Mouse (Mus musculus): ENCODE results near the gene Uchl4.
"Not testable (repeated sequence)": the region's sequence is repeated elsewhere in the genome, so short reads cannot be mapped to it uniquely, and the experiment has no call there.

The Uchl4 gene

DNA sequence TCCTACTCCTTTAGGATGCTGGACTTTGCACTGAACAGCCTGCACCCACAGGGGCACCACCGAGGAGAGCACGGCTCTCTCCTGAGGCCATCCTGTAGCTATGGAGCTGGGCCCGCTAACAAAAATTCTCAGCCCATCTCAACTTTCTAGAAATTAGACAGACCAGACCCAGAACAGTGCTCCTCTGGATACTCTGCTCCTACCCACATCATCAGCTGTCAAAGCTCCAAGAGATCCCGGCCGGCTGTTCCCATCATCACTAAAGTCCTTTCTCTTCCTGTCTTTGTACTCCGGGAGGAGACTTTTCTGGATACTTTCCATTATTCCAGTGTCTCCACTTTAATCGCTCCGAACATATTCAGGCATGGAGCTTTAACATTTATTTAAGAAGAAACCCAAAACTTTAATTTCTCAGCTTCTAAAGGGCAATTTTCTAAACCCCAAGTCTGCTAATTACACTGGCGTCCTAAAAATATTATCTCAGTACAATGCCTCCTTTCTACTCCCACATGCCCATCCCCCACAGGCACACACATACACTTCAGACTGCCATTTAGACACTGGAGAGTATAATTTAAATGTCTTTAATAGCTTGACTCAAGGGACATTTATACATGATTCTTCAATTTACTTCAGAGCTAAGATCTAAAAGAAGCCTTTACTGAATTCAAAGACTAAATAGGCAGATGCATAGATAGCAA, 2.6 kb upstream of the Uchl4 start:
- DNase-seq = no peak

DNA sequence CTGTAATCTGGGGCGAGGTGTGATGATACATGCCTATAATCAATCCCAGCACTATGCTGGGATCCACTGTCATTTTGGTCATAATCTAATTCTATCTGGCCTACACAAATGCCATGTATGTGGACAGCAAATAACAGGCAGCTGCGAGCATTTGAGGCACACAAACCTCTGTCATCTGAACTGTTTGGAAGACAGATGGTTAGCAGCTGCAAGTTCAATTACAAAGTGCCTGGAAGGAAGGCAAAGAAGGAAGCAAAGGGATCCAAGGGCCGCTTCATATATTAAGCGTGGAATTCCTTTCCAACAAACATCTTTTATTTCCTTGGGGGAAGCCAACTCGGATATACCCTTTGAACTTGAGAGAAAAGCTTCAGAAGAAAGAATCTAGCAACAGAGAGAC, 1.3 kb upstream of the Uchl4 start:
- DNase-seq = no peak

DNA sequence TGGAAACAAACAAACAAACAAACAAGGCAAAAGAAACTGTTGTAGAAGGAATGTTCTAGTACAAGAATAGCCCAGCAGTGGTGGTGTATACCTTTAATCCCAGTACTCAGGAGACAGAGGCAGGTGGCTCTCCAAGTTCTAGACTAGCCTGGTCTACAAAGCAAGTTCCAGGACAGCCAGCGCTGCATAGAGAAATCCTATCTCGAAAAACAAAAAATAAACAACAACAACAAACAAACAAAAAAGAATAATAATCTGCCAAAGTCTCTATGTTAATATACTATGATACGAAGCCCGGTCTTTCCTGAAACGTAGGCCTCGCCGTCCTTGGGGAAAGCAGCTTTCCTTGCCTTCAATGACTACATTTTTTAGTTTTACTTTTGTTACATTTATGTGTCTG, 1.1 kb downstream of the Uchl4 start:
- no peak for DNase-seq

DNA sequence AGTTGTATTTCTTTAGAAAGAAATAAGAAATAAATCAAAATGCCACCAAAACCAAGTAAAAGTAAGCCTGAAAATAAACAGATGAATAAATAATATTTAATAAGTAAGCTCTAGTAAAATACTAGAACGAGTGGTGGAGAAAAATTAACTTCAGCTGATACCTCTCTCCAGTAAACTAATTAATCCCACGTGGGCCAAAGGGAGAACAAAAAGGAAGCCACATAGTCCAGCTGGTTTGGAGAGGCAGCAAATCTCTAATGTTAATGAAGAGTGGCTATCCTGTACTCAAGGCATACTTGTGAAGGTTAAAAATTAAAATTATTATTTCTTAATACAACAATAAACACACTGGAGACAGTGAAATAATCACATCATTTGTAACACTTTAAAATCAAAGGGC, 5.1 kb downstream of the Uchl4 start:
- DNase-seq = no peak

DNA sequence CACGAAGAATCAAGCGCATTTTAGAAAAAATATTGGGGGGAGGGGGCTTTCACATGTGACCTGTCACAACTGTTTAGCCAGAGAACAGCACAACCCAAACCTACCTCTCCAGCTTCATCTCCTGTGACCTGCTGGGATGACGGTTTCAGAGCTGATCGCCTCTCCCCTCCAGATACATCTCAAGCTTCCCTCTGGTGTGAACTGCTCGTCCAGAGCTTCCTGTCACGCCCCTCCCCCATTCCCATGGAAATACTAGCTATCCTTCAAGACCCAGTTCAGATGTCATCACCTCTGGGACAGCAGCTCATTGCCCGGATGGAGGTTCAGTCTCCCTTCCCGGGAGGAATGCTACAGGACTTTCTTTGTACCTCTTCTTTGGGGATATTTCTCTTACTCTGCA, 5.7 kb downstream of the Uchl4 start:
- DNase-seq = no peak

DNA sequence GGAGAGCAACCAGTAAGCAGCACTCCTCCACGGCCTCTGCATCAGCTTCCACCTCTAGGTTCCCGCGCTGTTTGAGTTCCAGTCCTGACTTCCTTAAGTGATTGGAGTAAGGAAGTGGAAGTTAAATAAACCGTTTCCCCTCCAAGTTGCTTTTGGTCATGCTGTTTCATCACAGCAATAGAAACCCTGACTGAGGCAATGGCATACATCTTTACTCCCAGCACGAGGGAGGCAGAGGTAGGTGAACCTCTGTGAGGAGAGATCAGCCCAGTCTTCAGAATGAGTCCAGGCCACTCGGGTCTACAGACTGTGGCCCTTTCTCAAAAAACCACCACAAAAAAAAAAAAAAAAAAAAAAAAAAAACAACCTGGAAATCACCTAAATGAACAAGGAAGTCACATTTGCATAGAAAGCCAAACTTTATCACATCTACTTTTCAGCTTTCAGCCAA, 7.4 kb downstream of the Uchl4 start:
- DNase-seq = no peak

DNA sequence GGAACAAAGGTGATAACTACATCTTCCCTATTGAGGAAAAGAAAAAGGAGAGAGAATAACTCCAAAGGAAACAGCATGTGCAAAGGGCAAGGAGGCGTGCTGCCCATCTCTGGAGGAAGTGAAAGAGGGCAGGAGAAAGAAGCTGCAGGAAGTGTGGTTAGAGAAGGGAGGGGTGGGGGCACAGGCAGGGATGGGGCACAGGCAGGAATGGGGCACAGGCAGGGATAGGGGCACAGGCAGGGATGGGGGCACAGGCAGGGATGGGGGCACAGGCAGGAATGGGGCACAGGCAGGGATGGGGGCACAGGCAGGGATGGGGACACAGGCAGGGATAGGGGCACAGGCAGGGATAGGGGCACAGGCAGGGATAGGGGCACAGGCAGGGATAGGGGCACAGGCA, 14.4 kb downstream of the Uchl4 start:
- no peak for DNase-seq

DNA sequence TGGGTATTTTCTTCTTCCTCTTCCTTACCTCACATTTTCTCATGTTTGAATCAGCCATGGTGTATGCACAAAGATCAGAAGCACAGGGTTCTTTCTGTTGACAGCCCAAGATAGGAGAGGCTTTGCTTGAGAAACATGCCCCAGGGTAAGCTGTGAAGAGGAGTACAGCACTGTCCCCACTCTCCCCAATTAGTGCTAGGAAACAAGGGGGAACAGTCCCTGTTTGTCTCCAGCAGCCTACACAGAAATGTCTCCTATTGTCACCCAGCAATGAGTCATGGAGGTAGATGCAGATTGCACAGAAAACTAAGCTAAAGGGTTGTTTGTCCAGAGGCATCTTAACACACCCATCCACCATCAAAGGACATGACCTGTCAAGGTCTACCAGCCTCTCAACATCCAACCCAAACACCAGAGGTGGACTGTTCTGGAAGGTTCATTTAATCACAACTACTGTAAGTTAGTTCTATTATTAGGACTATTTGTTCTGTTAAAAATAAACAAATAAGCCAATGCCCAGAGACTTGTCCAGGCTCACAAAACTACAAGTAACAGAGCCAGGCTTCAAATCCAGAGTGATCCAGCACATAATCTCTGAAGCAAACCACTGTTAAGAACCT, 15.2 kb downstream of the Uchl4 start:
- no peak for DNase-seq

DNA sequence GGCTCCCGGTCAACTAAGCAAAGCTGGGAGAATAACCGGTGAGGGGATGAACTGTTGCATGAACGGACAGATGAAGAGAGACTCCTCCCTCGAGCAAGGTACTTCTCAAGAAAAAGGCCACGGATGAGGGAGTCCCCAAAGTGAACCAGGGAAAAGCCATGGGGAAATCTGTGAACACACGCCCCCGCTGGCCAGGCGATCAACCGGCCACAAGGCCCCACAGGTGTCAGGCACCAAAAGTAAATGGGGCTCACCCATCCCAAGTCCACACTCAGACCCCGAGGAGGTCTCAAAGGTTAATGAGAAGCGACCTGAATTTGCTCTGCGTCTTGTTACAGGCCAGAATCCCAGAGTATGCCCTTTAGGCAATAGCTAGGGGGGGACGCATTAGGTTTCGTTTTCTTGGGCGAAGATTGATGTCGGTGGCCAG, 17.6 kb downstream of the Uchl4 start:
- DNase-seq = peak; percentile 23

DNA sequence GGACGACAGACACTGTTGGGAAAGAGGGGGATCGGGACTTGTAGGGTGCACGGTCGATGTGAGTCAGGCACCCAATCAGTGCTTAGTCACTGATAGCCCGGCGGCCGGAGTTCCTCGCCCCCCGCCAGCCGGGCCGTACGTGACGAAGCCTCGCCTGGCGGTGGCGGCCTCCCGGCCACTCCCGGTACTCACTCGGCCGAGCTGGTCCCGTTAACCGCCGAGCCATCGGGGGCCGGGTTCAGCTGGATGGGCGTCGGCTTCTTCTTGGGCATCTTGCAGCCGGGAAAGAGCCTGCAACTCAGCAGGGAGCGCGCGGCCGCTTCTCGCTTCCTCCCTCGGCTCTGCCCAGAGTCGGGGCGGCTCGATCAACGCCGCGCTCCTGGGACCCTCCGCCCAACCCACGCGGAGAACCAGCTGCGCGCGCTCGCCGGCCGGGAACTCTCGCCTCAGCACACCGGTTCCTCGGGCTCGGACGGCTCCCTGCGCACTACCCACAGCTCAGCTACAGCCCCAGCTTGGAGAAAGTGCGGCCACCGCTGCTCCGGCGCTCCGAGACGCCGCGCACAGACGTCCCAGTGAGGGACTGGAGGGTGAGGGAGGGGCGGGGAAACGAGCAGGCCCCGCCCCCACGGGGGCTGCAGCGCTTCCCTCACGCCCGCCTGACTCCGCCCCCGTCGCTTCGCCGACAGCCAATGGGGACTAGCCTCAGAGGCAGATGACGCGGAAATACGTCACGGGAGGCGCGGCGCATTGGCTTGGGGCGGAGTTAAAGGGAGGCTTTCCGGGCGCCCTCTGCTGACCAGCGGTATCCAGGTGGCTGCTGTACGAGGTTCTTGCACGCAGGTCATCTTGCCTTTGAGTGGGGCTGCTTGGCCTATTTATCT, 18.3 kb downstream of the Uchl4 start, which contains the start of gene Map2k1:
Gene Map2k1, minus strand, starts transcription at position 611 of the 884 bp plus-strand sequence.
- peak; percentile 100 for DNase-seq

DNA sequence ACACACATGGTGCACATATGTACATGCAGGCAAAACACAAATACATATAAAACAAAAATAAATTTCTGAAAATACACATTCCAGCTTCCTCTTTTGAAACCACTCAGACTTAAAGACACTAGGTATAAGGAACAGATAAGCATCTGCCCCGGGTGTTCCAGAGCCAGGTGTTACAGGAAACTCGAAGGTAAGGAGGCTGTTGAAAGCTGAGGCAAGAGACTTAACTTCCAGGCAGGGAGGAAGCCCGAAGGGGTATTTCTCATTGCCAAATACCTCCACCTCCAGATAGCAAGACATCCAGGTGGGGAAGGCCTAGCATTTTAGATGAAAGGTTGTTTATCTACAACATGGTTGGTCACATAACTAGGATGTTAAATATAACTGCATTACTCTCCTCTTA, 20.4 kb downstream of the Uchl4 start:
- no peak for DNase-seq

DNA sequence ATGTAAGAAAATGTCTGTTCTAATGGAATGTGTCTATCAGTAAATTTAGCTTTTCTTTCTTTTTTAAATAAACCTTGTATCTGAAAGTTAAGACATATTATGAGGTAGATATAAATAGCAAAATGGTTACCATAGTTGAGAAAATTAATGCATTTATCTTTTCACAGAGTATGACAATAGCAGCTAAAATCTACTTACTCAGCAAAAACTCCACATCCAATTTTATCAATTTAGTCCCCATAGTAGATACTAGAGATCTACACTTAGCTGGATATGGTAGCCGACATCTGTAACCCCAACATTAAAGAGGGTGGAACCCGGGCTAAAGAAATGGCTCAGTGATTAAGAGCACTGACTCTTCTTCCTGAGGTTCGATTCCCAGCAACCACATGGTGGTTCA, 21.2 kb downstream of the Uchl4 start:
- DNase-seq = no peak

DNA sequence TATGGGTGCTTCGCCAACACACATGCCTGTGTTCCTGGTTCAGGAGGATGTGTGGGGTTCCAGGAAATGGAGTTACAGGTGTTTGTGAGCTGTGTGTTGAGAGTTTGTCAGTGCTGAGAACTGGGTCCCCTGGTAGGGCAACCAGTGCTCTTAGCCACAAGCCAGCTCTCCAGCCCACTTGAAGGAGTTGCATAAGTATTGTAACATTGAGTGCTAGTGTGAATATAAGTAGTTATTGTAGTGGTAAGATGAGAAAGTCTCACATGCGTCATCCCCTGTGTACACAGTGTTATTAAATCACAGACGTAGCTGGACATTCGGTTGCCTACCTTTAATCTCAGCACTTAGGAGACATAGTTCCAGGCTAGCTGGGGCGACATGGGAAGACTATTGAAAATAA, 24.9 kb downstream of the Uchl4 start:
- no peak for DNase-seq

DNA sequence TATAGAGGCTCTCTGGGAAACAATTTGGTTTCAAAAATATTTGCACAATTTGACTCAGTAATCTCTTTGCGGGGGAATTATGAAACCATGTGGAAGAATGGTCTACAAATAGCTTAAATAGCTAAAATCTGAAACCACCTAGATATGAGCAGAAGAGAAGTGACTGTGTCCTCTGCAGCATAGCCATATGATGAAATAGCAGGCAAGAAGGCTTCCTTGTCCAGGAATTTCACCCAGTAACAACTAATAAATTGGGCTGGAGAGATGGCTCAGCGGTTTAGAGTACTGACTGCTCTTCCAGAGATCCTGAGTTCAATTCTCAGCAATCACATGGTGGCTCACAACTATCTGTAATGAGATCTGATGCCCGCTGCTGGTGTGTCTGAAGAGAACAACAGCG, 26.0 kb downstream of the Uchl4 start:
- DNase-seq = no peak

DNA sequence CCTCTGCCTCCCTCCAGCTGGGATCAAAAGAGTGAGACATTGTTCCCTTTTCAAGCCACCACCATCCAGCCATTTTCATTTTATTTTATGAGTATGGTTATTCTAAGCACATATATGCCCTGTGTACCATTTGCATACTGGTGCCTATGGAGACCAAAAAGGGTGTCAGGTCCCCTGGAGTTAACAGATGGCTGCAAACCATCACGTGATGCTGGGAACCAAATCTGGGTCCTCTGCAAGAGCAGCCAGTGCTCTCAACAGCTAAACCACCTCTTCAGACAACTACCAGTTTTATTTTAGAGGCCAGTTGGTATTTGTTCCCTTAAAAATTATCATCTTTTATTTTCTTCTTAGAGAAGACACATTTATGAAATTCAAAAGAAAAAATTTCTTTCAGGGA, 29.8 kb downstream of the Uchl4 start:
- DNase-seq = no peak

DNA sequence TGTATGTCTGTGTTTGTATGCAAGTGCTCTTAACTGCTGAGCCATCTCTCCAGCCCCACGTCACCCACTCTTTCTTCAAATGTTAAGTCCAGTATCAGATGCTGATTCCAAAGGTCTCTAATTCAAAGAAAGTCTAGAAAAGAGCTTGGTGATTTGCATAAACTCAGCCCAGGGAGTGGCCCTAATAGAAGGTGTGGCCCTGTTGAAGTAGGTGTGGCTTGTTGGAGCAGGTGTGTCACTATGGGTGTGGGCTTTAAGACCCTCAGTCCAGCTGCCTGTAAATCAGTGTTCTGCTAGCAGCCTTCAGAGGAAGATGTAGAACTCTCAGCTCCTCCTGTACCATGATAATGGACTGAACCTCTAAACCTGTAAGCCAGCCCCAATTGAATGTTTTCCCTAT, 32.2 kb downstream of the Uchl4 start:
- no peak for DNase-seq

DNA sequence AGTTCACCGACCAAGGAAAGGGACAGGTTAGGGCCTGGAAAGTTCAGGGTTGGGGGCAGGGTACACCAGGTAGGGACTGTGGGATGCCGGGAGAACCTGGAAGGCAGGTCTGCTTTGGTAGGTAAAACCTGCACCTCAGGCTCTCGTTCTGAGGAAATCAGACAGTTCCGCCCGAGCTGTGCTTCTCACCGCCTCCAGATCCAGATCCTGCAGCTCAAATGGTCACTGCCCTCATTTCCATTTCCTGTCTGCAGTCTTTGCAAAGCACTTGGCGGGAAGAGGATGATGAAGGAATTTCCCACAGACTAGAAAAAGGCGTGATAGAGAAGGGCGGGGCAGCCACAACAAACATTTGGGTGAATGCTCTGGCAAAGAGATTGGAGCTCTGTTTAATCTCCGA, 33.2 kb downstream of the Uchl4 start:
- no peak for DNase-seq

DNA sequence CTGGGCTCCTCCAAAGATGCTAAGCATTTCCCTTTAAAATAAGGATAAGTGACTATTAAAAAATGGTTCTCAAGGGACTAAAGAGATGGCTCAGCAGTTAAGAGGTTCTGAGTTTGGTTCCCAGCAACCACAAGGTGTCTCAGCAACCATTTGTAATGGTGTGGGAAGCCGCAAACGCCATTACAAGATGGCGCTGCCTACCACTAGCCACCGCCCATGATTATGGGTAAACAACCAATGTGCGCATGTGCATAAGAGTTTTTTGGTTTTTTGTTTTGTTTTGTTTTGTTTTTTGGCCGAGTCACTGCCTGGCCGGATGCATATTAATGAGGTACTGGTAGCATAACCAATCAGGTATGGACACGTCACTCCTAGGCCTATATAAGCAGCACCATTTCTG, 33.8 kb downstream of the Uchl4 start:
- not testable (repeated sequence) for DNase-seq

DNA sequence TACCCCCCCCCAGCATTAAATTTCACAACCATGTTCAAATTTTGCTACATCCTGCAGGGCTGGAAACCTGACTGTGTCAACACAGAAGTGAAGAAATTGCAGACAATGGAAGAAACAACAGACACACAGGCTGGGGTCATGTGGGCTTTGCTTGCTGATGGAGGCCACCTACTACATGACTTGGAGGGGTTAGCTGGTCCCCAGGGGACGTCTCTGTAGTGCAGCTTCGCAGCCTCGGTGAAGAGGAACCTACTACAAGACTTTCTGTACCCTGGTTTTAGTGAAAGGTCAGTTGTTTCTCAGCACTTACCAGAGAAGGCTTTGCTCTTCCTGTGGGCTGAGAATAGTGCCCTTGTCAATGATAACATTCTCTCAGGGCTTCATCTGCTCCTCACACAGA, 36.2 kb downstream of the Uchl4 start:
- no peak for DNase-seq

DNA sequence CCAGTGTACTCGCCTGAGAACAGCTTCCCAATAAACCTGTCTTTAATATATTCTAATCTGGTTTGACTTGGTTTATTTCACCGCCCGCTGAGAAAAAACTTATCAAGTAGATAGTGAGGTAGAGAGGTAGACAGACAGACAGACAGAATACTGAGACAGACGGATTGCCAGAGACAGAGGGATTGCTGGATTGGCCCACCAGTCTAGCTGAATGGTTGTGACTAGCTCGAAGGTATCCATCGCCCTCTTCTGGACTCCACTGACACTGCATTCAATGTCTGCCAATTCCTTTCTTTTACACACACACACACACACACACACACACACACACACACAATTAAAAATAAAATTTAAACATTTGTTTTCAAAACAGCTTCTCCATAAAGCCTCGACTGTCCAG, 37.6 kb downstream of the Uchl4 start:
- no peak for DNase-seq

DNA sequence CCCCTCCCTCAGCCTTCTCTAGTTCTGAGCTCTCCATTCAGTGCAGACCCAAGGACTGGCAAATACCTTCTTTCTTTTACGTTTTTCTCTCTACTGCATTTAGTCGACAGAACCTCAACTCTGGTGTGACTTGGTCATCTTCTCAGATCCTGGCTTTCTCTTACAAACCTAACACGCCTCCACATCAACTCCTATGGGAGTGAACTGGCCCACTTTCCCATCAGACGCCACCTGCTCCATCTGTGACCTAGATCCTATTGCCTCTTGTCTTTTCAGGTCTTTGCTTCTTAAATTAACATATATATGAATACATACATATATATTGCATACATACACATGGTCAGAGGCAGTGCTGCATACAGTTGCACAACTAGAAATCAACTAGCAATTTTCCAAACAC, 38.8 kb downstream of the Uchl4 start:
- DNase-seq = no peak

DNA sequence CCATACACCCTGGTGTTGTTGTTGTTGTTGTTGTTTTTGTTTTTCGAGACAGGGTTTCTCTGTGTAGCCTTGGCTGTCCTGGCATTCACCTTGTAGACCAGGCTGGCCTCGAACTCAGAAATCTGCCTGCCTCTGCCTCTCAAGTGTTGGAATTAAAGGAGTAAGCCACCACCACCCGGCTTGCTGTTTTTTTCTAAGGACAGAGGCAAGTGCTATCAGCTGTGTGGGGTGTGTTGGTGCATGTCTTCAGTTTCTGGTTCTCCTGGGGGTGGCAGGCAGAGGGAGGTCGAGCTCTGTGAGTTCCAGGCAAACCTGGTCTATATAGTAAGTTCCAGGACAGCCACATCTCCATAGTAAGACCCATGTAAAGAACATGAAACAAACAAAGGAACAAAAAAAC, 39.3 kb downstream of the Uchl4 start:
- no peak for DNase-seq

DNA sequence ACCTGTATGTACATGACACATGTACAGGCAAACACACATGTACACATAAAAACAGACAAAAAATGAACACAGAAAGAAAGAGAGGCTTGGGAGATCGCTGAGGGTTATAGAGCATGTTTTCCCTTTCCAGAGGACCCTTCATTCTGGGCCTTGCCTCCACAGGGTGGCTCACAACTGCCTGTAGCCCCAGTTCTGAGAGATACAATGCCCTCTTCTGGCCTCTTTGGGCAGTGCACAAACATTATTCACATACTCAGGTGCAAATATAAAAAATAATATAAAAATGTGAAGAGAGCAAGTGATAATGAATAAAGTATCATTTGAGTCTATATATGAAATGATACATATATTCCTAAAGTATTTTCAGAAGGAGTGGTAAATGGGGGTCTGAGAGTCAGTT, 39.9 kb downstream of the Uchl4 start:
- DNase-seq = no peak

DNA sequence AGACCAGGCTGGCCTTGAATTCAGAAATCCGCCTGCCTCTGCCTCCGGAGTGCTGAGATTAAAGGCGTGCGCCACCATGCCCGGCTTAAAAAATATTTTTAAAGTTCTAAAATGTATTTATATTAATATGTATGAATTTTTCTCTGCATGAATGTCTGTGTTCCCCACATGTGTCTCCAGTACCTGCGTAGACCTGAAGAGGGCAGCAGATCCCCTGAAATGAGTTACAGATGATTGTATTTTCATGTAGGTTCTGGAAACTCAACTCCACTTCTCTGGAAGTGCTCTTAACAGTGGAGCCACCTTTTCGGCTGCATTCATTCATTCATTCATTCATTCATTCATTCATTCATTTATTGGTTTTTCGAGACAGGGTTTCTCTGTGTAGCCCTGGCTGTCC, 42.7 kb downstream of the Uchl4 start:
- peak; percentile 74 for DNase-seq
